In the genomic region with DNA sequence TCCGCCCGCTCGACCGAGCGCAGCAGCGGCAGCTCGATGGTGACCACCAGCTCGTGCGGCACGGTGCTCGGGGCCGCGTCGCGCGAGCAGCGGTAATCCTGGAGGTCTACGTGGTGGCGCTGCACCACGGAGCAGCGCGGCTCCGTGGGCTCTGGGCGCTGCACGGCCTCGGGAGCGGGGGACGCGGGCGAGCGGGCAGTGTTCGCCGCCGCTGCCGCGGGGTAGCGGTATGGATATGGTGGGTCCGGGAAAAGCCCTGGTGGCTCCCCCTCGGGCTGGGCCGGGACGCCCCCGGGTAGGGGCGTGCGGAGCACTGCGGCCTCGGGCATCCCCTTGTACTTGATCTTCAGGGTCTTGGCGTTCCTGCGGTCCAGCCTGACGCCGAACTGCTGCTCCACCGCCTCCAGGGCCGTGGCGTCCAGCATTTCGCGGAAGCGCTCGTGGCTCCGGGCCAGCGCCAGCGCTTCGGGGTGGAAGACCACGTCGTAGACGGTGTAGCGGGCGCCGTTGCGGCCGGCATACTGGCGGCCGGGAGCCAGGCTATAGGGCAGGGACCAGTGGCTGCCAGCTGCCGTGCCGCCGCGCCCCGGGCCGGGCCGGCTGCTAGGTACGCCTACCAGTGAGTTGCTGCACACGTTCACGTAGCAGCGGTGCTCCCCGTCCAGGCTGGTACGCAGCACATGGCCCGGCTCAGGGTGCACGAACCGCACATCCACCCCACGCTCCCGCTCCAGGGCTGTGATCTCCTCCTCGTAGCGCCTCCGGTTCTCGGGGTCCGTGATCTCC, we compare ENCODE assay signal across 8 mouse cellular contexts. TPM values are rescaled to one million over a fixed set of nuclear protein-coding genes. Genes with fewer than 3 reads are reported as not detected.
A peak's percentile ranks its signal among the peaks of the same experiment; 100 is the strongest.
DNase-seq lines count a peak whose midpoint lies in the region; ATAC-seq lines count a peak whose summit lies in the region.

No protein-coding gene starts in this region.

- peaks cover 22% of the 10 kb centered on the region for H3K4me1 ChIP-seq in hindbrain, embryonic 14.5 days (replicated peaks; ENCODE audit: control insufficient read depth, insufficient read depth, low read length)

- intact Hi-C loops in left cerebral cortex, postnatal 4 days (cut with DNase I), result loop anchor here (5.0 kb wide), 1 partner anchor 100 kb away; the partner anchor contains the start of gene Klhdc2

- H3K36me3 ChIP-seq in hindbrain, embryonic 14.5 days (replicated peaks; ENCODE audit: control insufficient read depth, insufficient read depth), result peaks cover 10% of the 10 kb centered on the region

- peak overlapping the region; percentile 95 for H3K27ac ChIP-seq in hindbrain, embryonic 14.5 days

- peak; percentile 77 for ATAC-seq in hindbrain, embryonic 14.5 days (ENCODE audit: low FRiP score)
- peak; percentile 90 for ATAC-seq in megakaryocyte-erythroid progenitor cell, adult 5-6 weeks (replicated peaks; ENCODE audit: low FRiP score, low TSS enrichment, poor library complexity, severe bottlenecking)

- peak overlapping the region; percentile 94 for H3K4me2 ChIP-seq in hindbrain, embryonic 14.5 days (replicated peaks)

- WGBS in hindbrain, embryonic 14.5 days, result under 1% methylated on average over 94 of the region's 94 CpGs

- peak overlapping the region; percentile 92 for H3K9ac ChIP-seq in hindbrain, embryonic 14.5 days

- no peaks in the 10 kb centered on the region for H3K27me3 ChIP-seq in hindbrain, embryonic 14.5 days (ENCODE audit: control insufficient read depth, insufficient read depth, low read length)

- DNase-seq in adipocyte (ENCODE audit: low spot score), result peak; percentile 43
- DNase-seq in cerebellum, adult 9-11 months, result peak; percentile 67
- DNase-seq in gastrocnemius, adult 18-20 months (ENCODE audit: low spot score), result peak; percentile 34
- no peak for DNase-seq in hindbrain, embryonic 14.5 days (ENCODE audit: low spot score)
- DNase-seq in left cerebral cortex, postnatal 4 days, result peak; percentile 58
- DNase-seq in right cerebral cortex, postnatal 14 days, result peak; percentile 59
- DNase-seq in yolk sac, embryonic 10.5 days (ENCODE audit: low spot score), result peak; percentile 53

- H3K9me3 ChIP-seq in hindbrain, embryonic 14.5 days (ENCODE audit: control insufficient read depth, low read length), result no peaks in the 10 kb centered on the region

- H3K4me3 ChIP-seq in hindbrain, embryonic 14.5 days (replicated peaks; ENCODE audit: low read length), result peak overlapping the region; percentile 98

RNA-seq across cellular contexts. Expression of gene Dnaaf2, which starts 0.7 kb away (rescaled TPM):
- under 1 TPM; 0.59 to 0.73 TPM for total RNA-seq in gastrocnemius, adult 18-20 months (2021)
- 5.7 and 7.0 TPM in 2 replicates for polyA plus RNA-seq in hindbrain, embryonic 14.5 days (2014; fragmentation: Nextera tagmentation; extraction: Ambion mirVana)
- 1 to 10 TPM; 2.5 to 2.6 TPM for total RNA-seq in left cerebral cortex, postnatal 4 days (2021)
- total RNA-seq in megakaryocyte-erythroid progenitor cell, adult 5-6 weeks (2014; fragmentation: Nextera tagmentation), result 2.4 and 11.9 TPM in 2 replicates
- total RNA-seq in megakaryocyte-erythroid progenitor cell, adult 5-6 weeks (2017), result 6.0 and 10.7 TPM in 2 replicates

RNA-seq across cellular contexts. Expression of gene Gm49383, which starts 0.7 kb away (rescaled TPM):
- total RNA-seq in gastrocnemius, adult 18-20 months (2021), result 1 to 10 TPM; 1.7 to 3.4 TPM
- polyA plus RNA-seq in hindbrain, embryonic 14.5 days (2014; fragmentation: Nextera tagmentation; extraction: Ambion mirVana), result 12.7 and 15.3 TPM in 2 replicates
- total RNA-seq in left cerebral cortex, postnatal 4 days (2021), result 1 to 10 TPM; 6.1 to 7.4 TPM
- 7.8 and 24.2 TPM in 2 replicates for total RNA-seq in megakaryocyte-erythroid progenitor cell, adult 5-6 weeks (2014; fragmentation: Nextera tagmentation)
- total RNA-seq in megakaryocyte-erythroid progenitor cell, adult 5-6 weeks (2017), result 42.3 and 48.1 TPM in 2 replicates

RNA-seq across cellular contexts. Expression of gene Gm49384, which starts 6.5 kb away (rescaled TPM):
- 1 to 10 TPM; 1.9 to 2.0 TPM for total RNA-seq in gastrocnemius, adult 18-20 months (2021)
- 10.4 and 12.5 TPM in 2 replicates for polyA plus RNA-seq in hindbrain, embryonic 14.5 days (2014; fragmentation: Nextera tagmentation; extraction: Ambion mirVana)
- total RNA-seq in left cerebral cortex, postnatal 4 days (2021), result 1 to 10 TPM; 4.4 to 7.0 TPM
- 24.6 and 33.2 TPM in 2 replicates for total RNA-seq in megakaryocyte-erythroid progenitor cell, adult 5-6 weeks (2014; fragmentation: Nextera tagmentation)
- 18.5 and 30.4 TPM in 2 replicates for total RNA-seq in megakaryocyte-erythroid progenitor cell, adult 5-6 weeks (2017)

RNA-seq across cellular contexts. Expression of gene Mgat2, which starts 13.6 kb away (rescaled TPM):
- total RNA-seq in gastrocnemius, adult 18-20 months (2021), result 1 to 10 TPM; 5.6 to 7.2 TPM
- polyA plus RNA-seq in hindbrain, embryonic 14.5 days (2014; fragmentation: Nextera tagmentation; extraction: Ambion mirVana), result 41.1 and 45.4 TPM in 2 replicates
- total RNA-seq in left cerebral cortex, postnatal 4 days (2021), result 10 to 100 TPM; 36.0 to 40.1 TPM
- total RNA-seq in megakaryocyte-erythroid progenitor cell, adult 5-6 weeks (2014; fragmentation: Nextera tagmentation), result 30.1 and 32.4 TPM in 2 replicates
- 69.0 and 75.7 TPM in 2 replicates for total RNA-seq in megakaryocyte-erythroid progenitor cell, adult 5-6 weeks (2017)

RNA-seq across cellular contexts. Expression of gene Rpl36al, which starts 13.7 kb away (rescaled TPM):
- total RNA-seq in gastrocnemius, adult 18-20 months (2021), result 100 to 1,000 TPM; 336 to 346 TPM
- 362 and 438 TPM in 2 replicates for polyA plus RNA-seq in hindbrain, embryonic 14.5 days (2014; fragmentation: Nextera tagmentation; extraction: Ambion mirVana)
- 100 to 1,000 TPM; 230 to 246 TPM for total RNA-seq in left cerebral cortex, postnatal 4 days (2021)
- 987 and 1,085 TPM in 2 replicates for total RNA-seq in megakaryocyte-erythroid progenitor cell, adult 5-6 weeks (2014; fragmentation: Nextera tagmentation)
- 1,369 and 1,396 TPM in 2 replicates for total RNA-seq in megakaryocyte-erythroid progenitor cell, adult 5-6 weeks (2017)
